Mouse (Mus musculus): ENCODE measurements around the gene Hist1h4b. TPM values are rescaled to one million over a fixed set of nuclear protein-coding genes. Genes with fewer than 3 reads are reported as not detected.
"Not testable (repeated sequence)": the region's sequence is repeated elsewhere in the genome, so short reads cannot be mapped to it uniquely, and the experiment has no call there.

Hist1h4b gene
- polyA plus RNA-seq, 1 experiment from 2014 or later, result 1.4 TPM

DNA sequence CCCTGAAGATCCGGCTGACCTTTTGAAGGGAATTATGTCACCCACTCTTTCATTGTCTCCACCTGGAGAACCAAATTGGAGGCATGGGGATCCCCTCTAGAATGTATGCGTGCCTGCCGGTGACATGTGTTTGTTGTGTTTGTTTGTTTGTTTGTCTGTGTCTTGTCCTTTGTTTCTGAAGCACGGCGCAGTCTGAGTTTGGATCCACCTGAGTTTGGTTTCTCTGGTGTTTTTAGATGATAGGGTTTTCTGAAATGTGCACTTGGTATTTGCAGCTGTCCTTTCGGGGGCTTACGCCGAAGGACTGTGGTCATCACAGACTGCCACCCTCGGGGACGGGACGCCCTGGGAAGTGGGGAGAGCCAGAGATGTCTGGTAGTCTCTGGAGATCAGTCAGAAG, 39.6 kb upstream of the Hist1h4b start:
- no peaks in the 10 kb centered on the region for H3K27me3 ChIP-seq (replicated peaks; ENCODE audit: control insufficient read depth, insufficient read depth, low read length)

DNA sequence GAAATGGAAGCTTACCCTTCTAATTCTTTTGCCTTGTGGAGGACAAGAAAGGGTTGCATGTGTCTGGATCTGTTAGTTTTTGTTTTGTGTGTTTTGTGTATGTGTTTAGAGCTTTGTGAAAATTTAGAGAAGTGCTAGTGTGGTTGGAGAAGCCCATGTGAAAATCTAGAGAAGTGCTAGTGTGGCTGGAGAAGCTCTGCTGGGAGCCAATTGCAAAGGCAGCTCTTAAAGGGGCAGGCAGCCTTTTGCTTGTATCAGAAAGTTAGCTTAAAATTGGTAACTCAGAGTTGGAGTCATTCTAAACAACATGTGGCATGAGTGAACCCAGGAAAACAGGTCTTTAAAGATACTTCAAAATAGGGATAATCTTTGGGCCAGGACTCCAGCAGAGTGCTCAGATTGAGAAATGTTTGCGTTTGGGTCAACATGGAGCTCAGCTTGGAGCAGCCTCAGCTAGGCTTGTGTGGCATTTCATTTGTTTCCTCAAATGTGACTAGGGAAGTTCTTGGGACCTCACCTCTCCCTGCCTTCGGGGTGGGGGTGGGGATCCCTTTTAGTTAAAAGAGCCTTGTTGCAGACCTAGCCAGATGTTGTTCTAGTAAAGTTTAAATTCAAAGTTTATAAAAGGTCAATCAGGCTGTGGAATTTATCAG, 39.1 kb upstream of the Hist1h4b start:
- H3K4me2 ChIP-seq (replicated peaks; ENCODE audit: low read depth); H3K4me3 ChIP-seq (ENCODE audit: low read depth, low read length); H3K9me3 ChIP-seq (ENCODE audit: control insufficient read depth); H3K27ac ChIP-seq (ENCODE audit: low read depth, low read length); ATAC-seq; H3K4me1 ChIP-seq (replicated peaks; ENCODE audit: control insufficient read depth, insufficient read depth, low read length); H3K27me3 ChIP-seq (replicated peaks; ENCODE audit: control insufficient read depth, insufficient read depth, low read length); H3K9ac ChIP-seq (ENCODE audit: low read depth, low read length); H3K36me3 ChIP-seq (ENCODE audit: control insufficient read depth, insufficient read depth): not testable (repeated sequence)
- 22% methylated on average over 2 of the region's 2 CpGs for WGBS

More for the DNA sequence above, 39.6 kb upstream of the Hist1h4b start:
- TF ChIP-seq CTCF (IDR thresholded peaks at IDR 0.05; ENCODE audit: low read depth), result no peak
- H3K4me2 ChIP-seq (replicated peaks; ENCODE audit: low read depth), result no peak overlapping the region
- H3K36me3 ChIP-seq (ENCODE audit: control insufficient read depth, insufficient read depth), result no peaks in the 10 kb centered on the region
- ATAC-seq, result no peak
- 60% methylated on average over 11 of the region's 11 CpGs for WGBS
- H3K4me1 ChIP-seq (replicated peaks; ENCODE audit: control insufficient read depth, insufficient read depth, low read length), result no peaks in the 10 kb centered on the region
- no peak overlapping the region for H3K27ac ChIP-seq (ENCODE audit: low read depth, low read length)
- no peak overlapping the region for H3K9ac ChIP-seq (ENCODE audit: low read depth, low read length)
- no peak overlapping the region for H3K4me3 ChIP-seq (ENCODE audit: low read depth, low read length)
- H3K9me3 ChIP-seq (ENCODE audit: control insufficient read depth), result no peaks in the 10 kb centered on the region

DNA sequence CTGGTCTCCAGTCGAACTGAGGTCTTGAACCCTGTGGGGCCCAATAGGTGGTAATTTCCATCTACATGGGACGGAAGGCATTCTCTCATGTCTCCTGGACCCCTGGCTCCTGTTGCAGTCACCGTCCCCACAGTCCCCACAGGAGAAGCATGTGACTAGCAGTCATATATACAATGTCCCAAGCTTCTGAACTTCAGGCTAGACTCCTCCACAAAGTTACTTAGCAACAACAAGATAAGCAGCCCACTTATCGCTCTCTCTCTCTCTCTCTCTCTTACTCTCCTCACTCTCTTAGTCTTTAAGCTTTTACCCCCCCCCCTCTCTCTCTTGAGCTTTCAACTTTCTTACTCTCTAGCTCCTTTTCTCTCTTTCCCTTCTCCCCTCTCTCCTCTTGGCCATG, 32.6 kb upstream of the Hist1h4b start:
- no peak overlapping the region for H3K4me3 ChIP-seq (ENCODE audit: low read depth, low read length)
- no peak overlapping the region for H3K27ac ChIP-seq (ENCODE audit: low read depth, low read length)
- 76% methylated on average over 4 of the region's 4 CpGs for WGBS
- no peak overlapping the region for H3K4me2 ChIP-seq (replicated peaks; ENCODE audit: low read depth)
- no peaks in the 10 kb centered on the region for H3K27me3 ChIP-seq (replicated peaks; ENCODE audit: control insufficient read depth, insufficient read depth, low read length)
- ATAC-seq, result no peak
- H3K4me1 ChIP-seq (replicated peaks; ENCODE audit: control insufficient read depth, insufficient read depth, low read length), result no peaks in the 10 kb centered on the region
- no peaks in the 10 kb centered on the region for H3K9me3 ChIP-seq (ENCODE audit: control insufficient read depth)
- no peak for TF ChIP-seq CTCF (IDR thresholded peaks at IDR 0.05; ENCODE audit: low read depth)
- H3K36me3 ChIP-seq (ENCODE audit: control insufficient read depth, insufficient read depth), result no peaks in the 10 kb centered on the region
- H3K9ac ChIP-seq (ENCODE audit: low read depth, low read length), result no peak overlapping the region

DNA sequence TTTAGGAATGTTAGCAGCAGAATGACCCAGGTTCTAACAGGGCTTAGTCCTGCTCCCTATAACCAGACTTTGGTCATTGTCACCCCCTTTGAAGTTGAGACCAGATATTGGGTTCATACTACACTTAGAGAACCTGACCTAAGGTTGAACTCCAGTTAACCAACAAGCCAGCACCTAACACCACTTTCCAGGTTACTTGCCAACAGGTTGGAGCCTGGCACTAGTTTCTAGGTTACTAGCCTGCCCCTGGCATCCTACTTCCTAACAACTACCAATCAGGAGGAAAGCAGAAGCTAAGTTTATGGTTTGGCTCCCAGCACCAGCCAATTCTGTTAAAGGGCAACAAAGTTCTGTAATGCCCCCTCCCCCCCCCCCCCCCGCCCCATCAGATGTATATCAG, 31.6 kb upstream of the Hist1h4b start:
- no peak for TF ChIP-seq CTCF (IDR thresholded peaks at IDR 0.05; ENCODE audit: low read depth)
- no peaks in the 10 kb centered on the region for H3K27me3 ChIP-seq (replicated peaks; ENCODE audit: control insufficient read depth, insufficient read depth, low read length)

DNA sequence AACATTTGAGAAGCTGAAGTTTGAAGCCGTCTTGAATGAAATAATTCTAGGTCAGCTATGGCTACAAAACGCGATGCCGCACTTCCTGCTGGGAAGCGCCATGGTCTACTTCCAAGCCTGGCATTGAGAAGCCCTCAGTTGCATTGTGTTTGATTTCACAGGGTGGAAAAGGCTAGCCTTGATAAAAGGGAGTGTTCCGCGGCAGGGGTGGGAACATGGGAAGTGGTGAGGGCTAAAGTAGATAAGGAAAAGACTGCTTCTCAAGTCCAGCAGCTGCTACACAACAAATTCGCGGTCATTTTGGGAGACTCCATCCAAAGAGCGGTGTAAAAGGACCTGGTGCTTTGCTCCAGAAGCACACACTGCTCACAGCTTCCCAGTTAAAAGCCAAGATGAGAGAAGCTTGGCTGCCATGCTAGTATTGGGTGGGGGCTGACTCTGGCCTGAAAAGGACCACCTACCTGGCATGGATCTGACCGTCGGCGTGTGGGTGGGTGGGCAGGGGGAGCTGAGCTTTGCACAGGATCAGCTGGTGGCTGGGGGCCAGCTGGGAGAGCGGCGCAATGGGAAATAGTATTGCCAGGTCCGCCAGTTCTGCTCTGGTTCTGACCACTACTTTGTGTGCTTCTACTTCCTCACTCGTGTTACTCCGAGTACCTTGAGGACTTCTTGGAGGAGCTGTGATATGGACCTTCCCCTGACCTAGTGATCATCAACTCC, 28.2 kb upstream of the Hist1h4b start:
- ATAC-seq, result no peak
- 87% methylated on average over 18 of the region's 18 CpGs for WGBS
- Histone ChIP-seq H3K36me3 (ENCODE audit: control insufficient read depth, insufficient read depth) (no peaks in the 10 kb centered on the region), H3K4me2 (replicated peaks; ENCODE audit: low read depth) (no peak overlapping the region), H3K4me3 (ENCODE audit: low read depth, low read length) (no peak overlapping the region), H3K4me1 (replicated peaks; ENCODE audit: control insufficient read depth, insufficient read depth, low read length) (no peaks in the 10 kb centered on the region), H3K9me3 (ENCODE audit: control insufficient read depth) (no peaks in the 10 kb centered on the region), H3K27me3 (replicated peaks; ENCODE audit: control insufficient read depth, insufficient read depth, low read length) (no peaks in the 10 kb centered on the region), H3K27ac (ENCODE audit: low read depth, low read length) (no peak overlapping the region), H3K9ac (ENCODE audit: low read depth, low read length) (no peak overlapping the region)
- TF ChIP-seq CTCF (IDR thresholded peaks at IDR 0.05; ENCODE audit: low read depth), result no peak

More for the DNA sequence above, 31.6 kb upstream of the Hist1h4b start:
- Histone ChIP-seq H3K9ac (ENCODE audit: low read depth, low read length) (no peak overlapping the region), H3K4me3 (ENCODE audit: low read depth, low read length) (no peak overlapping the region), H3K36me3 (ENCODE audit: control insufficient read depth, insufficient read depth) (no peaks in the 10 kb centered on the region), H3K4me1 (replicated peaks; ENCODE audit: control insufficient read depth, insufficient read depth, low read length) (no peaks in the 10 kb centered on the region), H3K4me2 (replicated peaks; ENCODE audit: low read depth) (no peak overlapping the region), H3K9me3 (ENCODE audit: control insufficient read depth) (no peaks in the 10 kb centered on the region), H3K27ac (ENCODE audit: low read depth, low read length) (no peak overlapping the region)
- no peak for ATAC-seq
- WGBS, result no CpG with 5 or more reads among the region's 1 CpGs

DNA sequence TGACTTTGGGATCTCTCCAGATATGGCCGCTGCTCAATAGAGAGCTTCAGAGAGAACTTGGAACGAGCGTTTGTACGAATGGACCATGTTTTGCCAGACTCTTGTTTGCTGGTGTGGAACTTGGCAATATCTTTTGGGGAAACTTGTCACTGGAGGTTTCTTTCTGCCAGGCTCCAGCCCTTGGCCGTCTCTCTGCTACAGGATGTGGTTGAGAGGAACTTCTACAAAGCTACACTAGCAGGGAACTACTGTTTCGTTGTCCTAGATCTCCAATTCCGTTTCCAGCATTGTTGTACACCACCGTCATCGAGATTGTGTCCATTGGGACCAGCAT, 27.7 kb upstream of the Hist1h4b start:
- H3K27ac ChIP-seq (ENCODE audit: low read depth, low read length), result no peak overlapping the region
- no peaks in the 10 kb centered on the region for H3K27me3 ChIP-seq (replicated peaks; ENCODE audit: control insufficient read depth, insufficient read depth, low read length)
- no peak overlapping the region for H3K4me3 ChIP-seq (ENCODE audit: low read depth, low read length)
- no peak for TF ChIP-seq CTCF (IDR thresholded peaks at IDR 0.05; ENCODE audit: low read depth)
- H3K4me2 ChIP-seq (replicated peaks; ENCODE audit: low read depth), result no peak overlapping the region
- ATAC-seq, result no peak
- no peaks in the 10 kb centered on the region for H3K4me1 ChIP-seq (replicated peaks; ENCODE audit: control insufficient read depth, insufficient read depth, low read length)
- WGBS, result 92% methylated on average over 9 of the region's 9 CpGs
- H3K9ac ChIP-seq (ENCODE audit: low read depth, low read length), result no peak overlapping the region
- no peaks in the 10 kb centered on the region for H3K36me3 ChIP-seq (ENCODE audit: control insufficient read depth, insufficient read depth)
- no peaks in the 10 kb centered on the region for H3K9me3 ChIP-seq (ENCODE audit: control insufficient read depth)

Data from intestine, postnatal 0 days (tissue).